Mouse (Mus musculus) CD8-positive naive resting alpha-beta T cell, adult 57 days (primary cell): ENCODE data around the gene Cfb. TPM values are rescaled to one million over a fixed set of nuclear protein-coding genes. Genes with fewer than 3 reads are reported as not detected.

Experiments
- total RNA-seq: library from RNA; stranded (reverse); gene quantifications from one replicate; pipeline ENCODE4 v1.2.4, GENCODE M21; 2023

Gene Cfb
- 0.61 TPM for total RNA-seq

GRCm38 (mm10) chr17:34862416-34863081 is at the start of gene Cfb:
Gene Cfb (minus strand): TSS chr17:34862518.

GRCm38 (mm10) chr17:34898160-34898586 is 35.9 kb upstream of the Cfb start, which contains the start of the genes C2 and Ehmt2:
Gene C2 (minus strand): TSS chr17:34898265.
Gene Ehmt2 (plus strand): TSS chr17:34898469.

GRCm38 (mm10) chr17:34881683-34882310 is 19.5 kb upstream of the Cfb start, which contains the start of gene Gm20547:
Gene Gm20547 (minus strand): TSS chr17:34882042.

GRCm38 (mm10) chr17:34879336-34879879 is 17.1 kb upstream of the Cfb start, which contains the start of gene Zbtb12:
Gene Zbtb12 (plus strand): TSS chr17:34879483.

GRCm38 (mm10) chr17:34849722-34850516 is 12.4 kb downstream of the Cfb start, which contains the start of the genes Skiv2l and Nelfe:
Gene Skiv2l (minus strand): TSS chr17:34850210.
Gene Nelfe (plus strand): TSS chr17:34850391.

GRCm38 (mm10) chr17:34836856-34837221 is 25.5 kb downstream of the Cfb start, which contains the start of the genes Stk19 and Dxo:
Gene Stk19 (minus strand): TSS chr17:34836945.
Gene Dxo (plus strand): TSS chr17:34837019.

Other genes with a start within 250 kb of the Cfb start
- gene Egfl8, start 246.5 kb downstream of the Cfb start, total RNA-seq: 4.3 TPM
- 22.5 TPM for gene Ppt2, start 234.0 kb downstream of the Cfb start, total RNA-seq
- 15.2 TPM for gene Prrt1, start 233.0 kb downstream of the Cfb start, total RNA-seq
- 3.1 TPM for gene Fkbpl, start 217.8 kb downstream of the Cfb start, total RNA-seq
- gene Atf6b, start 215.4 kb downstream of the Cfb start, total RNA-seq: 47.8 TPM
- 0.09 TPM for gene Tnxb, start 192.0 kb downstream of the Cfb start, total RNA-seq
- 1.3 TPM for gene C4b, start 118.6 kb downstream of the Cfb start, total RNA-seq
- not detected for gene Cyp21a1, start 58.0 kb downstream of the Cfb start, total RNA-seq
- 62.5 TPM for gene Stk19, start 25.6 kb downstream of the Cfb start, total RNA-seq
- gene Dxo, start 25.5 kb downstream of the Cfb start, total RNA-seq: 76.5 TPM
- 106 TPM for gene Skiv2l, start 12.3 kb downstream of the Cfb start, total RNA-seq
- 31.0 TPM for gene Nelfe, start 12.1 kb downstream of the Cfb start, total RNA-seq
- gene Zbtb12, start 17.0 kb upstream of the Cfb start, total RNA-seq: 5.4 TPM
- gene Gm20547, start 19.5 kb upstream of the Cfb start, total RNA-seq: not detected
- gene C2, start 35.7 kb upstream of the Cfb start, total RNA-seq: 1.9 TPM
- 120 TPM for gene Ehmt2, start 36.0 kb upstream of the Cfb start, total RNA-seq
- not detected for gene Slc44a4, start 51.9 kb upstream of the Cfb start, total RNA-seq
- 55.1 TPM for gene Neu1, start 68.7 kb upstream of the Cfb start, total RNA-seq
- 83.6 TPM for gene Hspa1b, start 96.7 kb upstream of the Cfb start, total RNA-seq
- not detected for gene Gm20481, start 107.4 kb upstream of the Cfb start, total RNA-seq
- gene Hspa1a, start 109.6 kb upstream of the Cfb start, total RNA-seq: 42.1 TPM
- gene Hspa1l, start 110.2 kb upstream of the Cfb start, total RNA-seq: not detected
- gene Lsm2, start 119.3 kb upstream of the Cfb start, total RNA-seq: 27.1 TPM
- gene Vars, start 138.5 kb upstream of the Cfb start, total RNA-seq: 98.2 TPM
- 0.80 TPM for gene Vwa7, start 154.1 kb upstream of the Cfb start, total RNA-seq
- 0.70 TPM for gene Sapcd1, start 165.5 kb upstream of the Cfb start, total RNA-seq
- gene Msh5, start 184.2 kb upstream of the Cfb start, total RNA-seq: 2.9 TPM
- 149 TPM for gene Clic1, start 187.4 kb upstream of the Cfb start, total RNA-seq
- gene Ddah2, start 196.5 kb upstream of the Cfb start, total RNA-seq: 0.64 TPM
- not detected for gene Ly6g6c, start 202.9 kb upstream of the Cfb start, total RNA-seq
- not detected for gene Mpig6b, start 203.7 kb upstream of the Cfb start, total RNA-seq
- not detected for gene Ly6g6e, start 214.4 kb upstream of the Cfb start, total RNA-seq
- not detected for gene Ly6g6d, start 215.5 kb upstream of the Cfb start, total RNA-seq
- gene Ly6g6f, start 223.1 kb upstream of the Cfb start, total RNA-seq: not detected
- gene Abhd16a, start 226.7 kb upstream of the Cfb start, total RNA-seq: 70.2 TPM
- gene Ly6g5c, start 245.8 kb upstream of the Cfb start, total RNA-seq: not detected